Mouse (Mus musculus) olfactory bulb, adult 2 months (tissue): ENCODE results near the gene Lyg1.

Experiments used
- CTCF ChIP-seq: fragments of 200-500 bp; IDR thresholded peaks from 2 replicates; pipeline ENCODE4 v1.5.1; 2012; ENCODE audit warnings: low read depth, mild to moderate bottlenecking, low read length, moderate library complexity; ENCODE audit not compliant: insufficient read depth
- POLR2A ChIP-seq: fragments of 200-500 bp; IDR thresholded peaks from 2 replicates; pipeline ENCODE4 v1.6.1; 2012; ENCODE audit warnings: mild to moderate bottlenecking, low read depth, low read length, moderate library complexity; ENCODE audit not compliant: insufficient read depth

- no peak for TF ChIP-seq CTCF
- TF ChIP-seq POLR2A = no peak
These were observed 43.3 kb upstream of the Lyg1 start for GRCm38 (mm10) chr1:38000844-38001243.
